In the genomic region with DNA sequence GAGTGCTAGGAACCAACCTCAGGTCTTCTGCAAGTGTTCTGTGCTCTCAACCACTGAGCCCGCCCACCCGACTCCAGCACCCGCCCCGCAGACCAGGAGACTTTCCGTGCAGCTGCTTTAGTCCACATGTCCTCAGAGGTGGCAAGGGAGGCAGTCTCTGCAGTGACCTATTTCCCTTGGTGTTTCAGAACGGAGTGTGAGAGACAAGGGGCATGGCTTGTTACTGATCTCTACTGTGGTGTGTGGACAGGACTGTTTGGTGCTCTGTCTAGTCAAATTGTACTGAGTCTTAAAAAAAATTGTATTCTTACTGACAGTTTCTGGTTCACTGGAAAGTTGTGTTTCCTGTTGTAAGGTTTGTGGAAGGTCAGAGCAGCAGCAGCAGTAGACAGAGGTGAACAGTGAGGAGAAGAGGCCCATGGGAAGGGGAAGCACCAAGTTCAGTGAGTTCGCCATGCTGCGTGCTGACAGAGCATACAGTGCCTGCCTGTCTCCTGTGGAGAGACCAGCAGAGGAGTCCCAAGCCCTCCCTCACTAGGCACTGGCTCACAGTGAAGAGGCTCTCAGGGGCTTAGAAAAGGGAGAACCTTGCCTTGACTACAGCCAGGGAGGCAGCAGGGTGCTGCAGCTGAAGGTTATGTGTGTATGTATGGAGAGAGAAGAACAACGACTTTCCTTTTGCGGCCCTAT, we compare ENCODE assay signal across 10 mouse cellular contexts. TPM values are rescaled to one million over a fixed set of nuclear protein-coding genes. Genes with fewer than 3 reads are reported as not detected.
A peak's percentile ranks its signal among the peaks of the same experiment; 100 is the strongest.
DNase-seq lines count a peak whose midpoint lies in the region; ATAC-seq and TF ChIP-seq lines count a peak whose summit lies in the region.
"Had no signal": no experiment of that assay in that cellular context is flagged by ENCODE, and none has a peak within 500 bp of the region (broad histone marks: within the 10 kb centered on the region; RNA-seq: fewer than 3 reads in every experiment).

No protein-coding gene starts in this region.

- 0 out of 2 replicates have a peak, but pooled peaks have one; percentile 49 for ATAC-seq in kidney, postnatal 0 days (replicated peaks; ENCODE audit: low FRiP score, low read depth)
- no peak for ATAC-seq in kidney, embryonic 15.5 days (replicated peaks; ENCODE audit: low FRiP score)
- ATAC-seq in liver, embryonic 11.5 days (replicated peaks; ENCODE audit: low FRiP score), result peak; percentile 48

- TF ChIP-seq CTCF in kidney, postnatal 0 days (IDR thresholded peaks at IDR 0.05; ENCODE audit: low read depth), result no peak
- no peak for TF ChIP-seq CTCF in bone marrow, adult 2 months (IDR thresholded peaks at IDR 0.05; ENCODE audit: control insufficient read depth, insufficient read depth, low read length)

- H3K27ac ChIP-seq in kidney, postnatal 0 days, result peak overlapping the region; percentile 59
- no peak overlapping the region; the same call in 1 of the 2 replicates for H3K27ac ChIP-seq in kidney, embryonic 15.5 days
- peak overlapping the region; percentile 22 for H3K27ac ChIP-seq in bone marrow, adult 2 months (ENCODE audit: control insufficient read depth, insufficient read depth, low read depth, low read length, poor library complexity)
- H3K27ac ChIP-seq in liver, embryonic 11.5 days (ENCODE audit: low read depth, low read length), result peak overlapping the region; percentile 56
- H3K27ac ChIP-seq: embryonic facial prominence, embryonic 12.5 days; midbrain, embryonic 12.5 days had no signal

- peaks cover 7% of the 10 kb centered on the region; the same call in 1 of the 2 replicates for H3K4me1 ChIP-seq in kidney, postnatal 0 days (replicated peaks; ENCODE audit: insufficient read depth, low read length)
- H3K4me1 ChIP-seq in kidney, embryonic 15.5 days, result peaks cover 25% of the 10 kb centered on the region
- peaks cover 4% of the 10 kb centered on the region for H3K4me1 ChIP-seq in bone marrow, adult 2 months (ENCODE audit: control insufficient read depth, insufficient read depth, low read length)
- H3K4me1 ChIP-seq in liver, embryonic 11.5 days (replicated peaks; ENCODE audit: control insufficient read depth, insufficient read depth, low read length), result peaks cover 25% of the 10 kb centered on the region

- 42% methylated on average over 10 of the region's 10 CpGs for WGBS in kidney, postnatal 0 days
- 49% methylated on average over 10 of the region's 10 CpGs for WGBS in kidney, embryonic 15.5 days
- WGBS in bone marrow, adult 2 months, result 7% methylated on average over 10 of the region's 10 CpGs
- 56% methylated on average over 10 of the region's 10 CpGs for WGBS in liver, embryonic 11.5 days

- no peaks in the 10 kb centered on the region for H3K9me3 ChIP-seq in kidney, postnatal 0 days (replicated peaks; ENCODE audit: low read length)
- no peaks in the 10 kb centered on the region; the same call in 1 of the 2 replicates for H3K9me3 ChIP-seq in kidney, embryonic 15.5 days (replicated peaks)
- H3K9me3 ChIP-seq in liver, embryonic 11.5 days (ENCODE audit: control insufficient read depth, low read length), result no peaks in the 10 kb centered on the region

- H3K36me3 ChIP-seq in kidney, postnatal 0 days (ENCODE audit: insufficient read depth, low read length), result no peaks in the 10 kb centered on the region
- H3K36me3 ChIP-seq in kidney, embryonic 15.5 days, result peaks cover 4% of the 10 kb centered on the region; the same call in 1 of the 2 replicates
- no peaks in the 10 kb centered on the region for H3K36me3 ChIP-seq in liver, embryonic 11.5 days (ENCODE audit: control insufficient read depth, insufficient read depth, low read length)
- H3K36me3 ChIP-seq: embryonic facial prominence, embryonic 12.5 days had no signal

- no peak overlapping the region for H3K4me2 ChIP-seq in kidney, postnatal 0 days (ENCODE audit: low read length)
- no peak overlapping the region for H3K4me2 ChIP-seq in kidney, embryonic 15.5 days
- peak overlapping the region; percentile 49 for H3K4me2 ChIP-seq in liver, embryonic 11.5 days
- H3K4me2 ChIP-seq: embryonic facial prominence, embryonic 12.5 days; midbrain, embryonic 12.5 days had no signal

- no peaks in the 10 kb centered on the region for H3K27me3 ChIP-seq in kidney, postnatal 0 days (ENCODE audit: insufficient read depth, low read length)
- no peaks in the 10 kb centered on the region for H3K27me3 ChIP-seq in kidney, embryonic 15.5 days
- H3K27me3 ChIP-seq in liver, embryonic 11.5 days (replicated peaks; ENCODE audit: control insufficient read depth, insufficient read depth, low read length), result no peaks in the 10 kb centered on the region
- H3K27me3 ChIP-seq: embryonic facial prominence, embryonic 12.5 days; midbrain, embryonic 12.5 days had no signal

- no peak overlapping the region for H3K4me3 ChIP-seq in kidney, postnatal 0 days (replicated peaks; ENCODE audit: low read depth, low read length)
- no peak overlapping the region for H3K4me3 ChIP-seq in kidney, embryonic 15.5 days (replicated peaks)
- no peak overlapping the region for H3K4me3 ChIP-seq in bone marrow, adult 2 months (replicated peaks; ENCODE audit: control insufficient read depth, low read depth, low read length)
- H3K4me3 ChIP-seq in liver, embryonic 11.5 days (ENCODE audit: low read depth, low read length), result 0 out of 2 replicates have a peak overlapping the region, but pooled peaks have one; percentile 1
- H3K4me3 ChIP-seq: embryonic facial prominence, embryonic 12.5 days; midbrain, embryonic 12.5 days had no signal

- DNase-seq in kidney, postnatal 0 days (ENCODE audit: low spot score), result no peak
- DNase-seq in liver, embryonic 11.5 days (ENCODE audit: low spot score), result no peak
- DNase-seq in spleen, postnatal 4 days (ENCODE audit: low spot score in 2 of 2), result peak; percentile 39 to 70
- no peak for DNase-seq in urinary bladder, postnatal 4 days (ENCODE audit: low spot score in 2 of 2)
- DNase-seq in right cerebral cortex, adult 2 months (ENCODE audit: low spot score in 2 of 2), result no peak
- DNase-seq in adrenal gland, adult 2 months, result no peak

- H3K9ac ChIP-seq in kidney, postnatal 0 days (ENCODE audit: low read depth, low read length), result no peak overlapping the region
- no peak overlapping the region for H3K9ac ChIP-seq in kidney, embryonic 15.5 days
- H3K9ac ChIP-seq in liver, embryonic 11.5 days (ENCODE audit: low read depth, low read length), result peak overlapping the region; percentile 55
- H3K9ac ChIP-seq: embryonic facial prominence, embryonic 12.5 days; midbrain, embryonic 12.5 days had no signal

- no peak for TF ChIP-seq POLR2A in bone marrow, adult 2 months (IDR thresholded peaks at IDR 0.05; ENCODE audit: borderline replicate concordance, control insufficient read depth, low read depth, low read length)

RNA-seq across cellular contexts. Expression of a gene that starts 44.1 kb away (rescaled TPM):
- polyA plus RNA-seq in kidney, postnatal 0 days (2015; fragmentation: Nextera tagmentation; extraction: Ambion mirVana), result 9.6 and 10.6 TPM in 2 replicates
- 14.1 and 15.0 TPM in 2 replicates for polyA plus RNA-seq in kidney, embryonic 15.5 days (2015; fragmentation: Nextera tagmentation; extraction: Ambion mirVana)
- polyA plus RNA-seq in bone marrow, adult 2 months (2011; ENCODE audit: insufficient read depth, insufficient read length, low replicate concordance, missing spikeins), result 5.2 and 7.9 TPM in 2 replicates
- 4.7 and 6.7 TPM in 2 replicates for polyA plus RNA-seq in liver, embryonic 11.5 days (2014; fragmentation: Nextera tagmentation; extraction: Ambion mirVana)
- total RNA-seq in adrenal gland, adult 2 months (2021), result 10 to 100 TPM; 25.7 to 34.4 TPM
- polyA plus RNA-seq in adrenal gland, adult 2 months (2012; rRNA removed), result 17.8 and 21.8 TPM in 2 replicates

Comparison
In these comparisons a context has a peak if more than half of its experiments do, and no peak if none do; other contexts are left out.
1. DNase-seq: peak in spleen, postnatal 4 days (2 of 2); none in kidney, postnatal 0 days (single experiment), liver, embryonic 11.5 days (single experiment), urinary bladder, postnatal 4 days (0 of 2), right cerebral cortex, adult 2 months (0 of 2) and adrenal gland, adult 2 months (single experiment).